ENCODE assay signal across 14 mouse cellular contexts in genomic region chr5:99445242-99445641, GRCm38 (mm10).
"Had no signal": no experiment of that assay in that cellular context is flagged by ENCODE, and none has a peak within 500 bp of the region (broad histone marks: within the 10 kb centered on the region; RNA-seq: fewer than 3 reads in every experiment).

No protein-coding gene starts in this region.

- H3K4me3 ChIP-seq: megakaryocyte, embryonic 14.5 days; midbrain, embryonic 13.5 days; midbrain, embryonic 15.5 days; neural tube, embryonic 12.5 days; stomach, embryonic 15.5 days had no signal

- H3K27me3 ChIP-seq: midbrain, embryonic 13.5 days; midbrain, embryonic 15.5 days; neural tube, embryonic 12.5 days; stomach, embryonic 15.5 days had no signal

- H3K4me1 ChIP-seq: midbrain, embryonic 15.5 days; neural tube, embryonic 12.5 days; stomach, embryonic 15.5 days had no signal

- H3K27ac ChIP-seq: liver, embryonic 14.5 days; midbrain, embryonic 13.5 days; midbrain, embryonic 15.5 days; neural tube, embryonic 12.5 days; stomach, embryonic 15.5 days; stomach, postnatal 0 days had no signal

- H3K9me3 ChIP-seq: megakaryocyte, embryonic 14.5 days; midbrain, embryonic 13.5 days; midbrain, embryonic 15.5 days; neural tube, embryonic 12.5 days; stomach, embryonic 15.5 days had no signal

- ATAC-seq: midbrain, embryonic 13.5 days; midbrain, embryonic 15.5 days had no signal

- DNase-seq: lung, adult 18-20 months; lung, embryonic 14.5 days; lung, postnatal 10 days; lung, postnatal 4 days; right cerebral cortex, postnatal 14 days; thymus, postnatal 25 days; thymus, postnatal 4 days had no signal

- H3K36me3 ChIP-seq: midbrain, embryonic 13.5 days; midbrain, embryonic 15.5 days; neural tube, embryonic 12.5 days; stomach, embryonic 15.5 days had no signal
